Mouse (Mus musculus) adrenal gland, postnatal 25 days (tissue): ENCODE measurements around the gene Npff. TPM values are rescaled to one million over a fixed set of nuclear protein-coding genes. Genes with fewer than 3 reads are reported as not detected.

ENCODE experiments used
- DNase-seq: peaks from one replicate; pipeline ENCODE4 v3.0.0; 2021; ENCODE audit warnings: mixed read lengths
- total RNA-seq: library from RNA; stranded (reverse); gene quantifications from 2 replicates; pipeline ENCODE4 v1.2.3, GENCODE M21; 2021

Gene Npff
- total RNA-seq, 1 experiment from 2014 or later: 3.4 TPM

DNA sequence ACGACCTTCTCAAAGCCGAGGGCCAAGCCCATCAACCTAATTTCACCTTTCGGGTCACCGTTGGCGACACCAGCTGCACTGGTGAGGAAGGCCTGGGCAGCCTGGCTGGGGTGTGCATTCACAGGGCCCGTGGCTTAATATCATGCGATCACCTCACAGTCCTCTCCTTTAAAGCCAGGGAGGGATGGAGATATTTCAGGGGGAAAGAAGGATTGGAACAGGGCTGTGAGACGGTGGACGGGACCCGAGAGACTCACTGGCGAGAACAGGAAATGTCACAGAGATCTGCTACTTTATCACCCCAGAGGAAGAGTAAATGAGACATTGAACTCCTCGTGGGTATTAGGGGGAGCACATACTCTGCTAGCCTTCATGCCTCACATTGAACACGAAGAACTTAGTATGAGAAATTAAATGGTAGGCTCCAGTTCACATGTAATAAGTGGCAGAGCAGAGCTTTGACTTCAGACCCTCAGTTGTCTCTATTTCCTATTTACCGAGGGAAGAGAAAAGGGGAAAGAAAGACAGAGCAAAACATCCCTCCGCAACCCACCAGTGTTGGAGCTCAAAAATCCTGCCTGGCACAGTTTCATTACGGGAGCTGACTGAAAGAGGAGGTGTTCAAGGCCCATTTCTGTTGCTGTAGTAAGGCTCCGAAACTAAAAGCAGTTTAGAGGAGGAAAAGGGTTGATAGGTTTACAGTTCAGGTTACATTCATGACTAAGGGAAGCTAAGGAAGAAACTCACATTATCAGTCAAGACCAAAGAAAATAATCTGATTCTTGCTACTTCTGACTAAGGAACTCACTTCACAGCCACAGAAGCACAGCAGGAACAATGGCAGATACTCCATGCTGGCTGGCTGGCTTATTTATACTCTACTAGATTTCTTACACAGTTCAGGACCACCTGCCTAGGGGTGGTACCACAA lies 5.3 kb downstream of the Npff start:
- DNase-seq: no peak

DNA sequence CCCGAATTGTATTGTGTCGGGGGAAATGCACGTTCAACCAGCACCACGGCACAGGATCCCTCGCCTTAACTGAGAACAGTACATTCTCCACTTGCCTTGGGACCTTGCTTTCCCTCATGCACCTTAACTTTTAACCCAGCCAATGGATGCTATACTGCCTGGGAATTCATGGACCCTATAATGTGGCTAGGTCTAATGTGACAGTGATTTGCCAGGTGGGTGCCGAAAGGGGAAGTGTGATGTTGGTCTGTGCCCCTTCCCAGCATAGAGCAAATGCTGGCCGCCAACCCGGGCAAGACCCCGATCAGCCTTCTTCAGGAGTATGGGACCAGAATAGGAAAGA lies 5.9 kb downstream of the Npff start:
- DNase-seq: no peak

DNA sequence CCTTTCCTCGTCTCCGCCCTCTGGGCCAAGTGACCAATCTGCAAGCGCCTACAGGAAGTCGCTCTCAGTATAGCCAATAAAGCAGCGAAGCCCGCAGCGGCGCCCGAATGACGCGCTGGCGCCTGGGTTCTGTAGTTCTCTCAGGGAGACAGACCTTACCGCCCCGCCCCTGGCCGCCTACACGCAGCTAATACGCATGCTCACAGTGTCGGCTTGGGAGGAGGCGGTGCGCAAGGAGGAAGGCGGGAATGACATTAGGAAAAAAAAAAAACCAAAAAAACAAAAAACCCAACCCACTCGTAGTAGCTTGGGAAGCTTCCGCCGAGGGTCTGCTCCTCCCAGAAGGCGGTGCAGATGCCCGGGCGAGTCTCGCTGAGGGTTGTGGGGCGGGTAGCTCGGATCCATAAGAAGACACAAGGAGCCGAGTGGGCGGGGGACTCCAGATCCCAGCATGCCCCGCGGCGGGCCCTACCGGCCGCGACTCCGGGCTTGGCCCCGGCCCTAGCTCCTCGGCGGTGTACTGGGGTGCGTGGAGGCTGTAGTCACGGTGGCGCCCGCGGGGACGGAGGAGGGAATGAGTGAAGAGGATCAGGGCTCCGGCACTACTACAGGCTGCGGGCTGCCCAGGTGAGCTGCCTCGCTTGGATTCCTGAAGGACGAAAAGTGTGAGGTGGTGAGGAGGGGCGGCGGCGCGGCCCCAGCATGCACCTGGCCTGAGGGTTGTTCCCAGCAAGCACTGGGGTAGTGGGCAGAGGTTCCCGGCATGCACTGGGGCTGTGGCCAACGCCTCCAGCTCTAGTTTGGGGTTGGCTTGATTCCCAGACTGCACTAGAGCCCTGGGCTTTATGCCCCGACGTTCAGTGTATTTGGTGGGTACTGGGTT lies 6.5 kb downstream of the Npff start, which contains the start of gene Tarbp2:
Gene Tarbp2, plus strand, starts transcription at position 217 of the 883 bp plus-strand sequence.
- peak; percentile 99 for DNase-seq

DNA sequence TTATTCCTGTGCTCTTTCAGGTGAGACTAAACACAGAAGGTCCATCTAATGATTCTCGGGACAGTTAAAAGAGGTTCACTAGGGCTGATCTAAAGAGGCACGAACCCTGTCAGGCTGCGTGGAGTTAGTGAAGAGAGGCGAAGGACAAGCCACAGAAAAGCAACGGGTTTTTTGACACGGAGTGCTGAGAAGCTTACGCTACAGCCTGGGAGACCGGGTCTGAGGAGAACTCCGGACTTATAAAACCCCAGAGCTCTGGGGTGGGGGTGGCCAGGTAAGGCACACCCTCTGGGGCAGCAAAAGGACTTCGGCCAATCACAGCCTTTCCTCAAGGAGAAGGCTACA lies 7.1 kb downstream of the Npff start:
- no peak for DNase-seq

DNA sequence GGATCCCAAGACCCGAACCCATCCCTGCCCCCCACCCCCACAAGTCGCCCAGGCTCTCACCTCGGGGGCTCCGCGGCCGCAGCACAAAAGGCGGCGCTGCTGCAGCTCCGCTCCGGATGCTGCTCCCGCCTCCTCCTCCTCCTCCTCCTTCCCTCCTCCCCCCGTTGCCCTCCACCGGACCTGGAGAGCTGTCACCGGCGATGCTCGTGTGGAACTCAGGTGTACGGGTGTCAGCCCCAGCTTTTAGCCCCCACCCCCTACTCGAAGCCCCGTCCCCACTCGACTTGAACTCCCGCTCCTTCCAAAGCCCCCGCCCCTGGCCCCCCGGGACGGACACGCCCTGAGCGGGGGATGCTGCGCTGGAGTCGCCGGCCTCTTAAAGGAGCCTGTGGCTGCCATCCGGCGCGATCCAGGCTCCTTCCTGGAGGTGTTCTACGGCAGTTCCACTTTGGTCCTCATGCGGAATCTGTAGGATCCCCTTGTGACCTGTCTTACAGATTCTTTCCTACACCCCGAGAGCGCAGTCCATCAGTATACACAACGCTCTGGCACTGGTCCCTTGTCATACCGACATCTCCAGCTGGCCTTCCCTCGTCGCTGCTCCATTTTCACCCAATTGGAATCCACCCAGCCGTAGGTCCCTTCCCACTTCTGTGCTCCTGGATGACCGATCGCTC lies 7.9 kb downstream of the Npff start, which contains the start of gene Map3k12:
Gene Map3k12, minus strand, starts transcription at position 337 of the 677 bp plus-strand sequence.
- DNase-seq: peak; percentile 79

DNA sequence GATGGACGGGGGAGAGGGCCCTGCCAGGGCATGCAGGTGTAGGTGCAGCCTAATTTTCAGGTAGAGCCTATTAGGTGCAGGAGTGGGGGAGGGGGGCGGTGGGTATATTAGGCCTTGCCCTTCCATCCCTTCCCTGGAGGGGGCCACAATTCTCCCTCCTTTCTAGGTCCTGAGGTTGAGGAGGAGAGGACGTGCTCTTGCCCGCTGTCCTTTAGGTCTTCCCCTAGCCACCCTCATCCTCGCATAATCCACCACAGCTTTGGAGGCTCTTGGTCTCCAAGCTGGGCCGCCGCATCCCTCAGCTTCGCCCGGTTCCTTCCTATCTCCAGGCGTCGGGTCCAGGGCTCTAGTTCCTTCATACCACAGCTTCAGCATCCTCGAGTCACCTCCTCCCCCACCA lies 8.4 kb downstream of the Npff start:
- DNase-seq: no peak

DNA sequence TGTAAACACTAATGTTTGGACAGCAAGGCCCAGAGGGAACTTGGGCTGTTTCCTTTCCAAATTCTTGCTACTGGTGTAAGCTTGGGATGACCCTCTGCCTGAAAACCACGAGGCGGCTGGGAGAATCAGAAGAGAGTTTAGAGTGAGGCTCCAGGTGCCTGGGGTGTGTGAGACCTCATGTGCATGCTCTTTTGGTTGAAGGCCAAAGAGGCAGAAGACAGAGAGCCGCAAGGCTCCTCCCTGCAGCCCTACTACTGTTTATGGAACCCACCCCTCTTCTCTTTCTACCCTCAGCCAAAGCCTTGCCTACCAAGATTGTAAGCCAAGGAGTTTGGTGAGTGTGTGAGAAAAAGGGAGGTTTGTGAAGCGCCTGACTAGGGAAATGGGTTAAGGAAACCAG lies 9.0 kb downstream of the Npff start:
- no peak for DNase-seq

DNA sequence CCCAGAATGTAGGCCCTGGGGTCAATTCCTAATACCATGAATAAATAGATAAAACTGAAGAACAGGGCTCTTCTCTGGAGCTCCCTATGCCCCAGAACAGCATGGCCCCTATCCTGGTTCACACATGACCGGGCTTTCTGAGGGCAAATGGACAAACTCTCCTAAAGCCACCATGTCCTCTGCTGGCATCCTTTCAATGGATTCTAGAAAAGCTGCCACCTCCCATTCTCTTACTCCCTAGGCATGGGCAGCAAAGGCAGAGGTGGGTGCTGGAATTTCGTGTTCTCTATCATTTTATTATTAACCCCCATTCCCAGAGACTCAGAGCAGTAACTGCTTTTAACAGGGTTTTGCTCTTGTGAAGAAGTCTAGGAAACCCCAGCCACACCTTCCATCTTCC lies 9.5 kb downstream of the Npff start:
- DNase-seq: no peak

DNA sequence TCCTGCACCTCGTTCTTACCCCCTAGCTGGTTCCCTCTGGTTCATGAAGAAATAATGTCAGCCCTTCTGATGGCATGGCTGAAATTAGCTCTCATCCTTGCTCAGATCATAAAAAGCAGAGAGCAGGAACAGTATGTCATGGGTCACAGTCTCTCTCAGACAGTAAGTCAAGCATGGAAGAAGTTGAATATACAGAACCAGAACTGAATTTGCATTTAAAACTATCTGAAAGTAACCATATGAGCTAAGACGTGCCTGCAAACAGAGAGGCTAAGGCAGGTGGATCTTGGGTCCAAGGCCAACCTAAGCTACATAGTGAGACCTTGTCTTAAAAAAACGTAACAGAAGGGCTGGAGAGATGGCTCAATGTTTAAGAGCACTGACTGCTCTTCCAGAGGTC lies 11.7 kb downstream of the Npff start:
- no peak for DNase-seq

DNA sequence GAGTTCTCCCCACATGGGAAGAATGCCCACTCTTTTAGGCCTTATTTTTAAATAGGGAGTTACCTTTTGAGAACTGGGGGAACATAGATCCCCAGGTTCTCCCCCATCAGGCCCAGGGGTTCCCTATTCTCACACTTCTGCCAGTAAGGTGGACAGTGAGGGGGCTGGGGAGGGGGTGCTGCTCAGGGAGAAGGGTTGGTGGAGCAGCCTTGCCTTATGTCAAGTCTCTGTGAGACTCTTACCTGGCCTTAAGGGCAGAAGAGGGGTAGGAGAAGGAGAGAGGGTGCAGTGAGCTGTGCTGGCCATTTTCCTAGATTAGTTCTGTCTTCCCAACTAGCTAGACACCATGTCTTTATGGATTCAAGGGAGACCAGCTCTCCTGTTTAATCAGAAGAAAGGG lies 12.3 kb downstream of the Npff start:
- DNase-seq: no peak

DNA sequence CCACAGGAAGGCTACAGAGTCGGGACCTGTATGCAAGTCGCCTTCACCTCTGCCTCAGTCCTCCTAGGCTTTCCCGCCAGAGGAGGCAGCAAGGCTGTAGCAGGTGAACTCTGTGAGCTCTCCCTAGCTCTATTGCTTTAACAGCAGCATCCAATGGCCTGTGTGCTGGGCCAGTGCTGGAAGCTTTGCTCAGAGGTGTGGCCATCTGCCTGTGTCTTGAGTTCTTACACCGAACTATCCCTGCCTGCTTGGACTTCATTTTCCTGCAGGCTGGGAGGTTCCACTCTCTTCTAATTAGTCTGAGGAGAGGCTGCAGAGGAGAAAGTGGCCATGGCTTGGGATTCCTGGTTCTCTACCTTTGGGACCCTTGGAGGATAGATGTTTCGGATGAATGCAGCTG lies 12.7 kb downstream of the Npff start:
- no peak for DNase-seq

DNA sequence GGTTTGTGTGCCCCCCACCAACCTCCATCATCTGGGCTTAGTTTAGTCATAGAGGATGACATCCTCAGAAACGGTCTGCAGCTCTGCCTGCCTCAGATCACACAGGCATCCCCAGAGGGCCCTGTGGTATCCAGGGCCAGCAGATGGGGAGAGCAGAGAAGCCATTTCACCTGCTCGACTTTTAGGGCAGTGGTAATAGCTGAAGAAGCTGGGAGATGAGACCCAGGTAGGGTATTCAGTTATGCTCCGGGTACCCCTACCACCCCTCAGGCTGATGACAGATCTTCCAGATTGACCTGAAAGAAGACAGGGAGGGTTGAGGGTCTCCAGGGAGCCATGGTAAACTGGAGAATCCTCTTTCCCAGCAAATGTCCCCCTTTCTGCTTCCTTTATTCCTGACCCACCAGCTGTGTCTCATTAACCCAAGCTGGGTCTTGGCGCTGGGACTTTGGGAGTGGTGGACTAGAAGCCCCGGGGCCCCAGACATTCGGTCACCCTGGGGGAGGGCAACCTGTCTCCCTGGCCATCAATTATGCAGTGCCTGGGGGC lies 13.4 kb downstream of the Npff start:
- no peak for DNase-seq

DNA sequence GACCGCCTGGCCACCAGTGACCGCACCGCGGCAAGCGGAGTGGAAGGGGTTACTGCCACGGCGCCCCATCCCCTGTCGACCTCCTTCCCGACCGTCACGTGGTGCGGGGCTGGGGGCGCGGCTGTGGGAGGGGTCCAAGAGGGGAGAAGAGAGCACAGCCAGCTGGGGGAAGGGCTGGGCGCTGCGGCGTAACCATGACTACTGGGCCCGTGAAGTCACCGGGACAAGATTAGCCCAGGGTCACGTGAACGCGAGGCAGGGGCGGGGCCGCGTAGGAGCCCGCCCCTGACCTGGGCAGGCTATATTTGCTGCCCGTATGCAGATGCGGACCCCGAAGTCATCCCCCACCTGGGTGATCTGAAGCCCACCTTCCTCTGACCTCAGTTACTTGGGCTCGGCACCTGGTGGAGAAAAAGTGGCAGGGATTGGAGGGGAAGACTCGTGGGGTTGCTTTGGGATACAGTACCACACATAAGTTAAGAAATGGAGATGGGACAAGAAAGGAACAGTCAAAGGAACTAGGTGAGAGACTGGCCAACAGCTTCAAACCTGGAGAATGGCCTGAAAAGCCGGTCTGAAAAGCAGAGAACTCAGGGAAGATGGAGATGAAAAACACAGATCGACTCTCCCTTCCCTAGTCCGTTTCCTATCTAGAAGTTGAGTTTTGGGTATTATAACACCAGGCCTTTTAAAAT lies 14.0 kb downstream of the Npff start:
- DNase-seq: peak; percentile 90

DNA sequence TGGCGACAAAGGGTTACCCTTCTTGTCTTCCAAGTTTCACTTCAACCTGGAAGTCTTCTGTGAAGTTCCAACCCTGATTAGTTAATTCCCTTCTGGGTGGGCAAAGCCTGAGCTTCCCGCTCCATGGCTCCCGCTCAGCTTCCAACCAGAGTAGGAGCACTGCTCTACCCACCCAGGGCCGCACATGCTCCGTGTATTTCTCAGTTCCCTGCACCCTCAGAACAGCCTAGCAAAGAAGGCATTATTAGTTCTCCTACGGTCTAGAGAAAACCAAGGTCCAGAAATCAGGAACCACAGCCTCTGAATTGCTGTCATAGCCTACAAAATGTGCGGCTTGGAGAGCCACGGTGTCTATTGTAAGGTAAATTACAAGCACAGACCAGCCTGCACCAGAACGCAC lies 14.6 kb downstream of the Npff start:
- DNase-seq: no peak

DNA sequence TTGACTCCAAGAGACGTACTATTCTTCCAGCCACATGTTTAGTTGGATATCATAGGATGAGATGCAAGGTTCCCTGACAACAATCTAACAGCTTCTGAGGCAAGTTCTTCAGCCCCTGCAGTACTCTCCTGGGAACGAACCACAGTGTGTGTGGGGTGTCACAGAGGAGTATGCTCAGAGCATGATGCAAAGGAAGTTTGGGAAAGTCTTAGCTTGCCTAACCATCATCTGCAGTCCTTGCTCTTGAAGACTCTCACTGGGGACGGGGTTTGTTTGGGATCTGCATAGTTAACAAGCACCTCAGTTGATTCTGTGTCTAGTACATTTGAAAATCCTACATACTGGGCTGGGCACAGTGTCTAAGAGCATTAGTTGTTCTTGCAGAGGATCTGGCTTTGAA lies 16.4 kb downstream of the Npff start:
- no peak for DNase-seq

DNA sequence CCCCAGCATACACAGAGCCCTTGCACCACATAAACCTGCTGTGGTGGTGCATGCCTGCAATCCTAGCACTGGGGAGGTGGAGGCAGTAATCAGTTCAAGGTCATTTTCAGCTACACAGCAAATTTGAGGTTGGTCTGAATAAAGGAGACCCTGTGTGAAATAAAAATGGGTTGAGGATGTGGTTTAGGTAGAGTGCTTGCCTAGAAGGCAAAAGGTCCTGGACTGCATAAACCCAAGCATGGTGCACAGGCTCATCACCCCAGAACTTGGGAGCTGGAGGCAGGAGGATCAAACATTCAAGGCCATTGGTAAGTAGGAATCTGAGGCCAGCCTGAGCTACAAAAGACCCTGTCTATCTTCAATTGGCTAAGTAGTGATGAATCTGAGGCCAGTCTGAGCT lies 17.2 kb downstream of the Npff start:
- no peak for DNase-seq

DNA sequence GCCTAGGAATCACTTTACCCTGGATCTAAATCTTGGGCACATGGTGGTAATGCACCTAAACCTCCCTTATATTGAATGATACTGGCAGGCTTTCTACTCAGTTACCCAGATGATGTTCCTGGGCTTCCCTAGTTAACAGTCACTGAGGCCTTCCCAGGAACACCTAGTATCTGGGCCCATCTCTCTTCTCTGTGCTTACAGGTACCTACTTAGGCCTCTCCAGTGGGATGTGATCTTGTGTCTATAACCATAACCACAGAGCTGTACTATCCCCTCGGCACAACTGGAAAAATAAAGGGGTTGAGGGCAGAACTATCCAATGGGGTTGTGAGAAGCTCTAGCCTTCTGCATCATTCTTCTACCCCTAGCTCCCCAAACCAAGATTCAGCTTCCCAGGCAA lies 17.9 kb downstream of the Npff start:
- DNase-seq: no peak

DNA sequence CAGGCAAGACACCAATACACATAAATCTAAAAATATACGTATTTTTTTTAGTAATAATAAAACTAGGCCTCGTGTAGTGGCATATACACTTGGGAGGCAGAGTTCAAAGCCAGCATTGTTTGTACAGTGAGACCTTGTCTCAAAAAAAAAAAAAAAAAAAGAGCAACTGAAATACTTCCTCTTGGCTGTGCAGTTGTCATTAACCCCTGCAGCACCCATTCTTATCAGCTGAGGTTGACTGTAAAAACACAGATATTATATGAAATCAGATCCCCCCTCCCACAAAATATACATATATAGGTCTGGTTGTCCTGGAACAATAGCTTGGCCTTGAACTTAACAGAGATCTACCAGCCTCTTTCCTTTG lies 18.3 kb downstream of the Npff start:
- DNase-seq: no peak

DNA sequence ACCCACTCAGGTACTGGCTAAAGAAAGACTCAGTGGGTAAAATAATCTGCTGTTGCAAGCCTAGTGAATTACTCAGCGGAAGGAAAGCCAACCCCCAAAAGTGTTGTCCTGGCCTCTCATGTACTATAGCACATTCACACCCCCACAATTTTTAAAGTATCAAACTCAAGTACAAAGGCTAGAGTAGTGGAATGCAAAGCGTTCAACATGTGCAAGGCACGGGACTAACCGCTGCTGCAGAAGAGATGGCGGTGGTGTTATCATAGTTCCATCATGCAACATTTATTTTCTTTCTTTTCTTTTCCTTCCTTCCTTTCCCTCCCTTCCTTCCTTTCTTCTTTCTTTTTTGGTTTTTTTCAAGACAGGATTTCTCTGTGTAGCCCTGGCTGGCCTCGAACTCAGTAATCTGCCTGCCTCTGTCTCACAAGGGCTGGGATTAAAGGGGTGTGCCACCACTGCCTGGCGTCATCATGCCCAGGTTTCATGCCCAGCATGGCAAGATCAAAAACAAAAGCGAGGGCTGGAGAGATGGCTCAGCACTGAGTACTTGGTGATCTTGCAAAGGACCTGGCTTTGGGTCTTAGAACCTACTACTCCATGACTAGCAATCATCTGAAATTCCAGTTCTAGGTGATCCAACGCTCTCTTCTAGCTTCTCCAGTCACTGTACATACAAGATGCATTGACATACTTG lies 18.8 kb downstream of the Npff start:
- DNase-seq: no peak

DNA sequence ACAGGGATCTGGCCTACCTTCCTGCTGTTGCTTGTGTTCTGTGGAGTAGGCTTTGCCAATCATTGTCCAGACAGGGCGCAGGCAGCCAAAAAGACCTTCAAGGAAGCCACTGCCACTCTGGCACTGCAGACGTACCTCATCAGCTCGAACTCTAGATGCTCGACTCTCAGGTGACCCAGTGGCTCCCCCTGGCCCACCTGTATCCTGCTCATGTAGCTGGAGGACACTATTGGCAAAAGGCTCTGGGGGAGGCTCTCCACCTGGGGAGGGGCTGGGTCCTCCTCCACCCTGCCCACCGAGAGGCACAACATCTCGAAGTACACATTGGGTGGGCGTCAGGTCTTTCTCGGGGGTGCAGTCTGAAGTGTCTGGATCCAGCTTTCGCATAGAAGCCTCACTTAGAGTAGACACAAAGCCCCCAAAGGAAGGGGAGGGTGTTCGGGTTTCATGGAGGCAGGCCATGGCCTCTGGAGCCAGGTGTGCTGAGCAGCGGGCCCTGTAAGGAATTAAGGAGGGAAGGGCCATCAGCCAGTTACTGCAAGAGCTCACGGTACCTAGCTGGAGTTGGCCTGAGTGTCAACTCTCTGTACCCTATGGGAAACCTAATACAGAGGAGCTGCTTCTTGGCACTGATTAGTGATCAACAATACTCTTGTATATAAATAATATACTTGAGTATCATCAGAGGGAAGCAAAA lies 19.5 kb downstream of the Npff start:
- DNase-seq: no peak
